Mouse (Mus musculus): Measurements from ENCODE around the gene Fndc3a.
A peak's percentile ranks its signal among the peaks of the same experiment; 100 is the strongest.

The Fndc3a gene

GRCm38 (mm10) chr14:72709710-72710340 is at the start of gene Fndc3a:
Gene Fndc3a (minus strand): TSS chr14:72710003.
- DNase-seq (ENCODE audit: low read depth): peak; percentile 91

DNA sequence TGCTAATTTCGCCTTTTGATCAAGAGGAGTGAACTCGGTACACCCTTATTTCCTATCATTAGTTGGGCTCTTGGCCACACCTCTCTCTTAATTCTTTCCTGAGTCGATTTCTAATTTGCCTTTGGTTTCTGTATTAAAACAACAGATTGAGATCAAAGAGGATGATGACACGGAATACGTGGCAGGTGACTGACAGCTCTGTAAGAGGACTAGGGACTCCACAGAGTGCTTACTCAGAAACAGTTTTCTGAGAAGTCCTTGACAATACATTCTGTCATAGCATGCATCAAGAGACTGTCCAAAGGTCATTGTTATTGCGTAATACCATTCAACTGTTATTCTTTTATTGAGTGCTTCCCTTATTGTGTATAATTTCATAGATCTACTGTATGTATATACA is 43.1 kb upstream of the Fndc3a start:
- DNase-seq (ENCODE audit: low read depth): peak; percentile 53

GRCm38 (mm10) chr14:72750426-72751182 is 40.8 kb upstream of the Fndc3a start:
- DNase-seq (ENCODE audit: low read depth): no peak

DNA sequence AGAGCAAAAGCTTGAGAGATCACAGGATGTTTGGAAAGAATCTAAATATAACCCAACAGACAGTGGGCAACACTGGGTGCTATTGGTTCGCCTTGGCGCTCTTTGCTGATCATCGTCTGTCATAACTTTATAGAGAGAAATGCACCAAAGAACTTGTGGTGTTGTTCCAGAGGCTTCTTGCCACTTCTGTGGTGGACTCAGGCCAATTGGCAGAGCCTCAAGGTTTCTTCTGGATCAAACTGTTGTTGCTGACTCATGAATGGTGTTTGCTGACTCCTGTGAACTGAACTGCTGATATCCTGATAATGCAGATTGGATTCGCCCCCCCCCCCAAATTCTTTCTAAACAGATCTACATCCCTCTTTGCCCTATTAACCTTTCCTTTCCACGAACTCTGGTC is 38.5 kb upstream of the Fndc3a start:
- DNase-seq (ENCODE audit: low read depth): no peak

- DNase-seq (ENCODE audit: low read depth): no peak
Observed at GRCm38 (mm10) chr14:72741667-72742066, 31.9 kb upstream of the Fndc3a start.

DNA sequence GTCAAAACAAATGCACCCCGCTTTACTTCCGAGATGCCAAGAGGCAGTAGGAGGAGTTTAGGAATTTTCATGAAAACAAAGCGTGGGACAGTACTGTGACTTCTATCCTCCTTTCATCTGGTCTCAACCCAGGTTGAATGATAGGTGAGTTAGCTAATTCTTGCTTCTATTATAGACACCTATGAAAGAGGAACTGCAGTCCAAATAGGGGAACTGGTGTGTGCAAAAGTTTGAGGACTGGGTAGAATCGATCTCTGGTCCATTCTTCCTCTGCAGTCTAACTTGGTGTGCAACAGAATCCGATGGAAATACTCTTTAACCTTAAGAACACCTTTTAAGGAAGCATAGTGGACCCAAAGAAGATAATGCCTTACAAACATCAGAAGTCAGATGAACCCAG is 30.5 kb upstream of the Fndc3a start:
- no peak for DNase-seq (ENCODE audit: low read depth)

GRCm38 (mm10) chr14:72739484-72740208 is 29.8 kb upstream of the Fndc3a start:
- DNase-seq (ENCODE audit: low read depth): no peak

DNA sequence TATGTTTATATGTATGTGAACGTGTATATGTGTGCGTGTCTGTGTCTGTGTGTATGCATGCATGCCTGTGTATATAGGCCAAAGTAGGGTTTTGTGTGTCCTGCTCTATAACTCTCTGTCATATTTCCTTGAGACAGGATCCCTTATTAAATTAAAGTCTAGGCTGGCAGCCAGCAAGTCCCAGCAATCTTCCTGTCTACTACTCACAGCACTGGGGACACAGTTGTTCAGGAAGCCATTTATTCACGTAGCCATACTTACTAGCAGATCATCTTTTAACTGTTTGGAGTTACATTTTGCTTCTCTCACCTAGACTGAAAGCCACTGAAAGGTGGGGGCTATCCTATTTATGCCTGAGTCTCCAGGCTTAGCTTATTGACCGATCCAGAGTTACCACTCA is 29.0 kb upstream of the Fndc3a start:
- no peak for DNase-seq (ENCODE audit: low read depth)

- DNase-seq (ENCODE audit: low read depth): no peak
Observed at GRCm38 (mm10) chr14:72738217-72738616, 28.4 kb upstream of the Fndc3a start.

- no peak for DNase-seq (ENCODE audit: low read depth)
Observed at GRCm38 (mm10) chr14:72725865-72726264, 16.1 kb upstream of the Fndc3a start.

DNA sequence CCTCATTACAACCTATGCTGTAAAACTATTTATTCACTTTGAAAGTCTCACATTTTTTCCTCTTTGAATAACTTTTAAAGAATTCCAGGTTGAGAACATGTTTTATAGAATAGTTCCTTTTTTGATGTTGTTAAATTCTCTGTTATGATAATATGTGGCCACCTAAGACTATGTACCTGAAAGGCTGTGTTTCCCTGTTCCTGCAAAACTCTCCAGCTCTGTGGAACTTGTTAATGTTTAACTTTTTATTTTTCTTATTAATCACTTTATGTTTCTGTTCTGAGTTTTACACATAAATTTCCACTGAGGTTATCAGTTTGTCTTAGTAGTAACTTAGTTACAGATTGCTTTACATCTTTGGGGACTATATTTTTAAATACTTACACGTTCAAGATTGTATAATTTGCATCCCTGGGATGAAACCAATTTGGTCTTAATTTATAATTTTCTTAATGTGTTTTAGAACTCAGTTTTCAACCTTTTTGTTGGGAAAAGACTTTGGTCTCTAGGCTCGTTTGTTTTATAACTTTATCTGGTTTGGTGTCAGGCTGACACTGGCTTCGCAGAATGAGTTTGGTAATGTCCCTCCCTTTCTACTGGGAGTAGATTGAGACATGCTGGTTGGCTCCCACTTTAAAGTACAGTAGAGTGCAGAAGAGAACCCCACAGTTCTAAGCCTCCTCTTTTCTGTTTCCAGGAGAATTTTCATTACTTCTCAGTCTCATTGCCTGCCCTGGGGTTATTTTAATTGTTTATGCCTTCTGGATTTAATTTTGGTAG is 12.7 kb upstream of the Fndc3a start:
- DNase-seq (ENCODE audit: low read depth): no peak

- no peak for DNase-seq (ENCODE audit: low read depth)
Observed at GRCm38 (mm10) chr14:72716175-72716574, 6.4 kb upstream of the Fndc3a start.

DNA sequence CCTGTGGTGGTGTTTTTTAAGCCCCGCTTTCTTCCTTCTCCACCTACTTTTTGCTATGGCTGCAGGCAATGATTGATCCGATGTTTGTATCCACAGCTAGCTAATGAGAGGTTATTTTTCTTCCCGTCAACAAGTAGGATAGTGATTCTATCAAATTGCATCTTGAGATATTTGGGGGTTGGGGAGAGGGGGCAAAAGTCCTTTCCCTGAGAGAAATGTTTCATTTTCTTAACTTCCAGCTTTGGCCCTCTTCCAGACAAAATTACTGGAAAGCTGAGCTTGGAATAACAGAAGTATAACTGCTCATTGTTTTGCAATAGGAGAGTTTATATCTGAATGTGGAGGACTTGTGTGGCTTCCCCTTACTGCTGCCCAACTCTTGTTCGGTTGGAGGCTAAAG is 1.3 kb upstream of the Fndc3a start:
- DNase-seq (ENCODE audit: low read depth): no peak

DNA sequence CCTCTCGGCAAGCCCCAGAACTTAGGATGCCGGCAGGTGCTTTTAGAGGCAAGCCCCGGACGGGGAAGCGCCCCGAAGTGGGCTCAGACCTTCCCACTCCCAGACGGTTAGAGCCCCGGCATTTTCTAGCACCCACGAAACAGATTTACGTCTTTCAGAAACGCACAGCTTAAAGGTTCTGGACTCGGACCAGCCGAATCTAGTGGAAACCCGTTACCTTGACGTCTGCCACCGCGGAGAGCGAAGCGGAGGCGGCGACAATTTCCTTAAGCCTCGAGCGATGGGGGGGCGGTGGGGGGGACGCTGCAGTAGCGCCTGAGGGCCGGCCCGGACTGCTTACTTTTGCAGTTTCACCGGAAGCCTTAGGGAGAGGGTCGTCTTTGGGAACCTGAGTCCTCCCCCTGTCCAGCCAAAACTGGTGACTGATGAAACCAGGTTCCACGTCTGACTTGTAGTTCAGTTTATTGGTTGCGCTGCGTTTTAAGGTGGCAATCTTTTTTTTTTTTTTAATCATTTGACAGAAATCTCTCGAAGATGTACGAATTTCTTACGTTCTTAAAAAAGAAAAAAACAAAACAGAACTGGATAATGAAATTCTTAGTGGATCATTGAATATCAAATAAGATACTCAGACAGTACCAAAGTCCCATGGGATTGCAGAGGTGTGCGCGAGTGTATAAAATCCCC is 681 bp upstream of the Fndc3a start:
- DNase-seq (ENCODE audit: low read depth): peak; percentile 77

- peak; percentile 78 for DNase-seq (ENCODE audit: low read depth)
Observed at GRCm38 (mm10) chr14:72709091-72709709, 603 bp downstream of the Fndc3a start.

DNA sequence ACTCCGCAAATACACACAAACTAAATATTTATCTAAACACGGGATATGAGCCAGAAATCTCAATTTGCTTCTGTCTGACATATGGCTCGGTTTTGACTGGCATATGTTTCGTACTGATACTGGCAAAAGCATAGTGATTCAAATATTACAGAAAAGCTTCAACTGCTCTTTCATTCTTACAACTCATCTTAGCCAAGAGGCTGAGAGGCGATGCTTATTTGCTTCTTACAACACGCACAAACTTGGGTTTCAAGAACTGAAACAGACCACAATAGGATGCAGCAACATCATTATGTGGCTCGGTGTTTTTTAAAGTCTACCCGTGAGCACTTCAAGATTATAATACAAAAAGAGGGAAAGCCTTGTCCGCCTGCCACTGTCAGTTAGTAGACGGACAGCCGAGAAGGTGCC is 1.2 kb downstream of the Fndc3a start:
- peak; percentile 57 for DNase-seq (ENCODE audit: low read depth)

GRCm38 (mm10) chr14:72700056-72700455 is 9.7 kb downstream of the Fndc3a start:
- no peak for DNase-seq (ENCODE audit: low read depth)

GRCm38 (mm10) chr14:72691406-72691805 is 18.4 kb downstream of the Fndc3a start:
- DNase-seq (ENCODE audit: low read depth): no peak

- DNase-seq (ENCODE audit: low read depth): no peak
Observed at GRCm38 (mm10) chr14:72689525-72689924, 20.3 kb downstream of the Fndc3a start.

DNA sequence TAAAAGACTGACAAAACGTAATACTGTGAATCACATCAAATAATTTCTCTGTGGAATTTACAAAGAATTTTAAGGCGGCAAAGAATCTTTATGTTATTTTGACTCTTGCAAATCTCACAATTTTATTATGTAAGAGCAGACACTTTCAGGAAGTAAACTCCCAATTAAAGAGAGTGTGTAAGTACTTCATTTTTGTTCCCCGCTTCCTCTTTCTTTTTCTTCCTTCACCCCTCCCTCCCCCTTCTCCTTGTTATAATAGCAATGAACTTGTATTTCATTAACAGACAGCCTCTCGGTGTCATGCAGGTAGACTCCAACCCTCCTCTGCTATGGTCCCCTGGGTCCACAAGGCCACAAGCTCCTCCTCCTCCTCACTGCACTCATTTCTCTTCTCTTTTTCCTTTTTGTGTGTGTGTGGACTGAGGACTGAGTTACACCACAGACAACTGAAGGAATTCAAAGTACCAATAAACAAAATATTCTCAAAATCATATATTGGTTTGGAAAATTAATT is 24.9 kb downstream of the Fndc3a start:
- DNase-seq (ENCODE audit: low read depth): no peak

DNA sequence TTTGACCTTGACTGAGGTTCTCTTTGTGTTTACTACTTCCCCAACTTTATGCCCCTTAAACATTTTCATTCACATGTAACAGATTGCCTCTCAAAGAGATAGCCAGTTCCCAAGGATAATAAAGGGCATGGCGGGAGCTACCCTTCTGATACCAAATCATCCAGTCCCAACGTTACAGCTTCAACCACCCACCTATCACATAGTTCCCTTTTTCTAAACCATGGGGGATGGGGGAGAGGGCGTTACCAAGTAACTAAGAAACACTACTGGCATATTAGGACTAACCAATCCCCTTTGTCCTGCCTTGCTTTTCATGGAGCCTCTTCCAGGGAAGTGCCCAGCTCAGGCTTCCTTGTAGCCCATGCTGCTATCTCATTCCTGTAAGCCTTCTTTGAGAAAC is 32.6 kb downstream of the Fndc3a start:
- DNase-seq (ENCODE audit: low read depth): no peak
